Mouse (Mus musculus) midbrain, embryonic 15.5 days (tissue): ENCODE measurements around the gene Gja4. TPM values are rescaled to one million over a fixed set of nuclear protein-coding genes. Genes with fewer than 3 reads are reported as not detected.

Experiments
- ATAC-seq: fragments of 200-750 bp; cut with Nextera tagmentation; replicated peaks from 2 replicates; pipeline ENCODE4 v1.8.0; 2017; ENCODE audit warnings: moderate TSS enrichment
- H3K27ac ChIP-seq: fragments of 300-500 bp; sonication (generic); 2 replicates; pipeline ENCODE4 v1.5.1; 2015; ENCODE audit warnings: mild to moderate bottlenecking, inconsistent platforms
- H3K27me3 ChIP-seq: fragments of 300-500 bp; sonication (generic); replicated peaks from 2 replicates; pipeline ENCODE4 v1.6.1; 2015; ENCODE audit warnings: inconsistent platforms
- H3K36me3 ChIP-seq: fragments of 300-500 bp; sonication (generic); replicated peaks from 2 replicates; pipeline ENCODE4 v1.6.1; 2015; ENCODE audit warnings: inconsistent platforms
- H3K4me1 ChIP-seq: fragments of 300-500 bp; sonication (generic); 2 replicates; pipeline ENCODE4 v1.6.1; 2015; ENCODE audit warnings: inconsistent platforms
- H3K4me2 ChIP-seq: fragments of 300-500 bp; sonication (generic); 2 replicates; pipeline ENCODE4 v1.6.1; 2015; ENCODE audit warnings: inconsistent platforms, mild to moderate bottlenecking, moderate library complexity
- H3K4me3 ChIP-seq: fragments of 300-500 bp; sonication (generic); 2 replicates; pipeline ENCODE4 v1.5.1; 2015; ENCODE audit warnings: mild to moderate bottlenecking, inconsistent platforms
- H3K9ac ChIP-seq: fragments of 300-500 bp; sonication (generic); 2 replicates; pipeline ENCODE4 v1.6.1; 2015; ENCODE audit warnings: mild to moderate bottlenecking, inconsistent platforms
- H3K9me3 ChIP-seq: fragments of 300-500 bp; sonication (generic); 2 replicates; pipeline ENCODE4 v1.6.1; 2016; ENCODE audit warnings: inconsistent platforms
- WGBS: fragments of 180-500 bp; shearing (Covaris S2); methylation state at CpG from one replicate; pipeline ENCODE4 v1.1.7; 2015; ENCODE audit warnings: mixed read lengths; 5-methylcytosine and 5-hydroxymethylcytosine counted together
- polyA plus RNA-seq: library from polyadenylated mRNA; unstranded; fragments of >200 nt; fragmentation: Nextera tagmentation; extraction: Ambion mirVana; gene quantifications from 2 replicates; pipeline ENCODE4 v1.2.1, GENCODE M21; 2015

Gja4 gene
- polyA plus RNA-seq, 1 experiment from 2014 or later = 21.0 TPM

GRCm38 (mm10) chr4:127319613-127320012, 5.8 kb upstream of the Gja4 start:
- Histone ChIP-seq H3K36me3 (no peaks in the 10 kb centered on the region), H3K4me1 (peaks cover under 1% of the 10 kb centered on the region; the same call in 1 of the 2 replicates), H3K9me3 (no peaks in the 10 kb centered on the region), H3K27me3 (peaks cover 3% of the 10 kb centered on the region; the same call in 1 of the 2 replicates), H3K4me3 (no peak overlapping the region), H3K27ac (no peak overlapping the region), H3K4me2 (no peak overlapping the region), H3K9ac (no peak overlapping the region)
- WGBS = 5% methylated on average over 3 of the region's 3 CpGs
- ATAC-seq = no peak

- peaks cover 3% of the 10 kb centered on the region; the same call in 1 of the 2 replicates for H3K27me3 ChIP-seq
- H3K4me2 ChIP-seq = no peak overlapping the region
- no peak for ATAC-seq
- no peak overlapping the region for H3K4me3 ChIP-seq
- WGBS = 59% methylated on average over 4 of the region's 4 CpGs
- H3K36me3 ChIP-seq = no peaks in the 10 kb centered on the region
- no peaks in the 10 kb centered on the region for H3K9me3 ChIP-seq
- H3K4me1 ChIP-seq = peaks cover 20% of the 10 kb centered on the region
- no peak overlapping the region for H3K27ac ChIP-seq
- no peak overlapping the region for H3K9ac ChIP-seq
These were observed 3.3 kb upstream of the Gja4 start for GRCm38 (mm10) chr4:127317143-127317542.

DNA sequence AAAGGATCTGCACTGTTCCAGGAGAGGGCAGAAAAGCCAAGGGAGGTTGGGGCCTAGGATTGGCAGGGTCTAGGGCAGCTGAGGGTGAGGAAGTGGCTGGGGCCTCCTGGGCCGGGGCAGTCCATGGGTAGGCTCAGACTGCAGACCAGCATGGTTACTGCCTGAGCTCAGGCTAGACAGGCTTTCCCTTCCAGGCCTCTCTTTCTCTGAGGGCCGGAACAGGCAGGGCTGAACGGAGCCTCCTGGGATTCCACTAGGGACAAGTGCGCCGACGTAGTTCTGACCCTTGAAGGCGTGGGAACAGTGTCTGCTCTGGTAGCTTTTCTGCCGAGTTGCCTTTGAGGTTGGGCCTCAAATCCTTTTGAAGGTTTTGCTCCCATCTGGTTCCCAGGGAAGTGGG, 1.9 kb upstream of the Gja4 start:
- H3K9me3 ChIP-seq = no peaks in the 10 kb centered on the region

GRCm38 (mm10) chr4:127314585-127314984, 746 bp upstream of the Gja4 start:
- H3K4me1 ChIP-seq = peaks cover 20% of the 10 kb centered on the region
- H3K36me3 ChIP-seq = no peaks in the 10 kb centered on the region
- no peaks in the 10 kb centered on the region for H3K27me3 ChIP-seq
- H3K9me3 ChIP-seq = no peaks in the 10 kb centered on the region
- H3K9ac ChIP-seq = no peak overlapping the region
- peak overlapping the region; percentile 96 for H3K4me2 ChIP-seq
- no peak overlapping the region for H3K4me3 ChIP-seq
- ATAC-seq = no peak
- no peak overlapping the region for H3K27ac ChIP-seq
- WGBS = 46% methylated on average over 9 of the region's 9 CpGs

More for the DNA sequence above, 1.9 kb upstream of the Gja4 start:
- peaks cover 3% of the 10 kb centered on the region; the same call in 1 of the 2 replicates for H3K27me3 ChIP-seq
- H3K4me1 ChIP-seq = peaks cover 20% of the 10 kb centered on the region
- no peak for ATAC-seq
- H3K4me3 ChIP-seq = no peak overlapping the region
- H3K27ac ChIP-seq = no peak overlapping the region
- WGBS = 79% methylated on average over 8 of the region's 8 CpGs
- no peaks in the 10 kb centered on the region for H3K36me3 ChIP-seq
- H3K4me2 ChIP-seq = no peak overlapping the region
- no peak overlapping the region for H3K9ac ChIP-seq

GRCm38 (mm10) chr4:127312349-127312748, 1.5 kb downstream of the Gja4 start:
- no peak overlapping the region for H3K27ac ChIP-seq
- H3K9ac ChIP-seq = no peak overlapping the region
- H3K9me3 ChIP-seq = no peaks in the 10 kb centered on the region
- H3K4me3 ChIP-seq = no peak overlapping the region
- WGBS = 70% methylated on average over 24 of the region's 24 CpGs
- H3K27me3 ChIP-seq = no peaks in the 10 kb centered on the region
- H3K36me3 ChIP-seq = no peaks in the 10 kb centered on the region
- peaks cover 20% of the 10 kb centered on the region for H3K4me1 ChIP-seq
- no peak for ATAC-seq
- 0 out of 2 replicates have a peak overlapping the region, but pooled peaks have one; percentile 96 for H3K4me2 ChIP-seq

GRCm38 (mm10) chr4:127311561-127311960, 2.3 kb downstream of the Gja4 start:
- H3K27me3 ChIP-seq = no peaks in the 10 kb centered on the region
- ATAC-seq = no peak
- no peak overlapping the region for H3K27ac ChIP-seq
- H3K4me2 ChIP-seq = no peak overlapping the region
- peaks cover 20% of the 10 kb centered on the region for H3K4me1 ChIP-seq
- no peaks in the 10 kb centered on the region for H3K36me3 ChIP-seq
- 64% methylated on average over 9 of the region's 9 CpGs for WGBS
- no peak overlapping the region for H3K9ac ChIP-seq
- no peak overlapping the region for H3K4me3 ChIP-seq
- no peaks in the 10 kb centered on the region for H3K9me3 ChIP-seq

DNA sequence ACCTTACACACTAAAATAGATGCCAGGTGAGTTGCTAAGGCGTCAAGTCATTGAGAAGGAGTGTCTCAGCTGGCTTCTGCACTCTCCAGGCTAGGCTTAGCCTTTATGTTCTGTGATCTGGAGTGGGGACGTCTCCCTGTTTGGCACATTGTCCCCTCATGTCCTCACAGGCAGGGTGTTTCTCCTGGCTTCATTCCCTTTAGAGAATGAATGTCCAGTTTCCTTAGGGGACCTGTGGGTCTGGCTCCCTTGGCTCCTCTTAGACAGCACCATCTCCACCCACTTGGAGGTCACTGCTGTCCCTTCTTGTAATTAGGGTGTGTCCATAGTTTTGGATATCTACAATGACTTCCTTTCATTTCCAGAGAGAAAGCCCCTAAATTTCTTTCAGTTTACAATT, 6.9 kb downstream of the Gja4 start:
- Histone ChIP-seq H3K4me3 (no peak overlapping the region), H3K4me1 (no peaks in the 10 kb centered on the region), H3K27me3 (no peaks in the 10 kb centered on the region), H3K27ac (no peak overlapping the region), H3K36me3 (no peaks in the 10 kb centered on the region), H3K9me3 (no peaks in the 10 kb centered on the region), H3K9ac (no peak overlapping the region), H3K4me2 (no peak overlapping the region)
- ATAC-seq = no peak
- WGBS = 75% methylated on average over 2 of the region's 2 CpGs

- no peak for ATAC-seq
These were observed 10.0 kb downstream of the Gja4 start for GRCm38 (mm10) chr4:127303796-127304195.

DNA sequence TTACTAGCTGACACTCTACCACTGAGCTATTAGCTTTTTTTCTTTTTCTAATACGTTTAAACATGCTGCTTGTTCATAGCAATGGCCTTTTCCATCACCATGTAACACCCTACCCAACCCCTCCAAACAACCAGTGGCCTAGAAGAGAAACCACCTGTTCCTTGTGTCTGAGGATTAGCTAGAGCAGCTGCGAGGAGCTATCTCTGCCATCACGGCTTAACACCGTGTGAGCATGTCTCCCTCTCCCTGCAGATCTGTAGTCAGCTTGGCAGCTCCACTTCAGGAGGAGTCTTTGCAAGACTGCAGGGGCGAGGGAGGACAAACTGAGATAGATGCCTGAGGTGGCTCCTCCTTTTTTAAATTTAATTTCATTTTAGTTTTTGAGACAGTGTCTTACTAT, 13.3 kb downstream of the Gja4 start:
- H3K4me1 ChIP-seq = no peaks in the 10 kb centered on the region
- no peaks in the 10 kb centered on the region for H3K36me3 ChIP-seq
- no peak overlapping the region for H3K27ac ChIP-seq
- no peak overlapping the region for H3K4me2 ChIP-seq
- H3K9me3 ChIP-seq = no peaks in the 10 kb centered on the region
- ATAC-seq = no peak
- no peak overlapping the region for H3K4me3 ChIP-seq
- H3K27me3 ChIP-seq = no peaks in the 10 kb centered on the region
- 71% methylated on average over 5 of the region's 5 CpGs for WGBS
- H3K9ac ChIP-seq = no peak overlapping the region

More at GRCm38 (mm10) chr4:127303796-127304195, 10.0 kb downstream of the Gja4 start:
- H3K4me1 ChIP-seq = no peaks in the 10 kb centered on the region
- no peak overlapping the region for H3K9ac ChIP-seq
- H3K27ac ChIP-seq = no peak overlapping the region
- H3K36me3 ChIP-seq = no peaks in the 10 kb centered on the region
- no peak overlapping the region for H3K4me2 ChIP-seq
- no peaks in the 10 kb centered on the region for H3K9me3 ChIP-seq
- no peak overlapping the region for H3K4me3 ChIP-seq
- WGBS = 77% methylated on average over 3 of the region's 3 CpGs
- H3K27me3 ChIP-seq = no peaks in the 10 kb centered on the region

GRCm38 (mm10) chr4:127292631-127293030, 21.2 kb downstream of the Gja4 start:
- ATAC-seq = no peak
- WGBS = 74% methylated on average over 5 of the region's 5 CpGs
- H3K9me3 ChIP-seq = no peaks in the 10 kb centered on the region
- H3K4me3 ChIP-seq = no peak overlapping the region
- no peaks in the 10 kb centered on the region for H3K36me3 ChIP-seq
- H3K27me3 ChIP-seq = no peaks in the 10 kb centered on the region
- H3K27ac ChIP-seq = no peak overlapping the region
- no peak overlapping the region for H3K4me2 ChIP-seq
- H3K4me1 ChIP-seq = no peaks in the 10 kb centered on the region
- no peak overlapping the region for H3K9ac ChIP-seq

- H3K9me3 ChIP-seq = no peaks in the 10 kb centered on the region
- H3K27me3 ChIP-seq = no peaks in the 10 kb centered on the region
- H3K4me3 ChIP-seq = no peak overlapping the region
- no peaks in the 10 kb centered on the region for H3K4me1 ChIP-seq
- no peak for ATAC-seq
- no peak overlapping the region for H3K9ac ChIP-seq
- no peak overlapping the region for H3K4me2 ChIP-seq
- WGBS = 75% methylated on average over 6 of the region's 6 CpGs
- no peak overlapping the region for H3K27ac ChIP-seq
- H3K36me3 ChIP-seq = no peaks in the 10 kb centered on the region
These were observed 24.7 kb downstream of the Gja4 start for GRCm38 (mm10) chr4:127289039-127289548.

DNA sequence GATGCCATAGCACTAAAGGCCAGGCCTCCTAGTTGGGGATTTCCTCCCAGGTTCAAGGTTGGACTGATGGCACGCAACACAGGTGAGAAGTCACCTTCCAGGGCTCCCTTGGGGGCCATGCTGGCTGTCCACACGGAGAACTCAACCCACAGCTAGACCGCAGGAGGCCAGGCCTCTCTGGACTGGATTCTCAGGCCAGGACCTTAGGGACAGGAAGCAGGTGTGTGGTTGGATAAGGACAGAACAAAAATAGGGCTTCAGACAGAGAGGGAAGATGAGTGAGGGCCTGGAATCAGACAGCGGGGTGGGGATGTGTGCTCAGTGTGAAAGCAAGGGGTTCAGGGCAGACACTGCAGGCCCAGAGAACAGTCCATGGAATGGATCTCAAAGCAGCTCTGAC, 26.9 kb downstream of the Gja4 start:
- H3K36me3 ChIP-seq = no peaks in the 10 kb centered on the region
- no peak overlapping the region for H3K9ac ChIP-seq
- H3K27me3 ChIP-seq = no peaks in the 10 kb centered on the region
- H3K4me2 ChIP-seq = no peak overlapping the region
- WGBS = 73% methylated on average over 4 of the region's 4 CpGs
- H3K9me3 ChIP-seq = no peaks in the 10 kb centered on the region
- no peak for ATAC-seq
- no peaks in the 10 kb centered on the region for H3K4me1 ChIP-seq
- no peak overlapping the region for H3K27ac ChIP-seq
- H3K4me3 ChIP-seq = no peak overlapping the region

DNA sequence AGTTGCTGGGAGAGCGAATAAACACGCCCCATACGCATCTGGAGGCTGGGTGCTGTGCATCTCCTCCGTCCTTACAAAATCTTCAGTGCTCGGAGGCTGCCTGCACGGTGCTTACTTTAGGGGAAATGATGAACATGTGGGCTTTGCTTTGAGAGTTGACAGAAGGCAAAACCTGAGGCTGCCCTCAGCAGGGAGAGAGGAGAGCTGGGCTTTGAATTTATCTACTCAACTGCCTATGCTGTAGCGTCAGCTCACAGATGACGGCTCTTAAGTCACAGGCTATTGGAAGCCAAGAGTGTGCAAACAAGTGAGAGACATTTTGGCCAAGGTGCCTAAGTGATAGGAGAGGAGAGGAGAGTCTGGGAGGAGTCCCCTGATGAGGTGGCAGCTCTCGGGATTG, 34.6 kb downstream of the Gja4 start:
- no peak overlapping the region for H3K4me3 ChIP-seq
- no peak overlapping the region for H3K4me2 ChIP-seq
- 83% methylated on average over 9 of the region's 9 CpGs for WGBS
- no peak overlapping the region for H3K9ac ChIP-seq
- no peak overlapping the region for H3K27ac ChIP-seq
- no peaks in the 10 kb centered on the region for H3K27me3 ChIP-seq
- no peaks in the 10 kb centered on the region for H3K36me3 ChIP-seq
- no peak for ATAC-seq
- H3K4me1 ChIP-seq = no peaks in the 10 kb centered on the region
- H3K9me3 ChIP-seq = no peaks in the 10 kb centered on the region
